Mouse (Mus musculus): Measurements from ENCODE around the gene Gimap5.

DNA sequence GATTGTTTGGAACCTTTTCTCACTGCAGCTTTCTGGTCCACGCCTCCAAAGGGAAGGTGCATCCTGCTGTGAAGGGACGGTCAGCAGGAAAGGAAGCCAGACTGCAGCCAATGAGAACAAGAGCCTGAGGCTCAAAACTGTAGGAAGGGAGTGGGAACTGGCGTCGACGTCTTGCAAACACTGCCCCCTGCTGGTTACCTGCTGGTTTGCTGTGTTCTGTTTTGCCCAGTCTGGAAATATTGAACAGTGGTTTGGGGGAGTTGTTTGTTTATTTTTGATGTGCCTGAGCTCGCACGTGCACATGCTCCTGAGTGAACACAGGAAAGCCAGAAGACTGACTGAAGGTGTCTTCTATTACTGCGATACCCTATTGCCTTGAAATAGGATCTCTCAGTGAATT is 26.0 kb downstream of the Gimap5 start:
- TF ChIP-seq CTCF (IDR thresholded peaks at IDR 0.05; ENCODE audit: low read depth) (peak; percentile 92), EP300 (IDR thresholded peaks at IDR 0.05; ENCODE audit: low read depth) (no peak)

Data from liver, postnatal 0 days (tissue).